Mouse (Mus musculus): ENCODE measurements around the gene Vopp1.

DNA sequence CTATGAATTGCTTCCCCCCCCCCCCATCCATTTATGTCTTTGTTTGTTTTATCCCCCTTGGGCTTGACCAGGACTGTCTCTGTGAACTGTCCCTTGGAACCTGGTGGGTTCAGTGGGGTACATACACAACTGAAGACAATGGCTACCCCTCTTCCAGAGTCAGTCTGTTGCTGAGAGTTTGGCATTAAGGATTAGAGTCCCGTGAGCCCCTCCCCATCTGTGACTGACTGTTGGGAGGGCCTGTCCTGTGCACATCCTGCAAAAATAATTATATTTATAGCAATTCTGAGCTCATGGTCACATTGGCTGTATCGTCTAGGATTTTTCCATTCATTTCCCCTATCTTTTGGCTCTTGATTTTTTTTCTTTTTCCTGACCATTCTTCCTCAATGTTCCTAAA is 121.3 kb downstream of the Vopp1 start:
- TF ChIP-seq CTCF (IDR thresholded peaks at IDR 0.05; ENCODE audit: borderline replicate concordance, control insufficient read depth, extremely low read depth, insufficient read depth, low read length, poor library complexity) (no peak), POLR2A (IDR thresholded peaks at IDR 0.05; ENCODE audit: control insufficient read depth, extremely low read depth, insufficient read depth, low read length, poor library complexity) (no peak)

All from thymus, adult 2 months (tissue).